In the genomic region with DNA sequence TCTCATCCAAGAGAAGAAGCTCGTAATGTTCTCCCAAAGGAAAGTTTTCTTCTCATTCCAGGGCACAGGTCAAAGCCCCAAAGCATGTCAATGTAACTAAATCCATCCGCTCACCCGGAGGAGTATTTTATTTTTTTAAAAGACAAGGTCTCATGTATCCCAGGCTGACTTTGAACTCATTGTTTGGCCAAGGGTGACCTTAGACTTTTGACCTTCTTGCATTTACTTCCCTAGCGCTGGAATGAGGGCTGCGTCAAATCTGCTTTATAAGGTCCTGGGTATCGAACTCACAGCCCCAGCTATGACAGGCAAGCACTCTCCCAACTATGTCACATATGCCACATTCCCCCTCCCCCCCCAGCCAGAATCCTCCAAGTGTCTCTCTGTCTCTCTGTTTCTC, we compare ENCODE assay signal across 19 mouse cellular contexts.
"Had no signal": no experiment of that assay in that cellular context is flagged by ENCODE, and none has a peak within 500 bp of the region (broad histone marks: within the 10 kb centered on the region; RNA-seq: fewer than 3 reads in every experiment).

No protein-coding gene starts in this region.

- H3K27me3 ChIP-seq: liver, embryonic 12.5 days; lung, embryonic 15.5 days; midbrain, embryonic 13.5 days; stomach, embryonic 15.5 days had no signal

- H3K27ac ChIP-seq: layer of hippocampus, adult 2 months; liver, embryonic 12.5 days; liver, embryonic 15.5 days; lung, embryonic 15.5 days; midbrain, embryonic 10.5 days; midbrain, embryonic 13.5 days; stomach, embryonic 15.5 days had no signal

- H3K9ac ChIP-seq: liver, embryonic 12.5 days; liver, embryonic 15.5 days; lung, embryonic 15.5 days; midbrain, embryonic 13.5 days; stomach, embryonic 15.5 days had no signal

- H3K36me3 ChIP-seq: liver, embryonic 12.5 days; liver, embryonic 15.5 days; lung, embryonic 15.5 days; midbrain, embryonic 10.5 days; midbrain, embryonic 13.5 days; stomach, embryonic 15.5 days had no signal

- H3K4me1 ChIP-seq: liver, embryonic 12.5 days; liver, embryonic 15.5 days; lung, embryonic 15.5 days; megakaryocyte, embryonic 14.5 days had no signal

- ATAC-seq: intestine, embryonic 16.5 days; liver, embryonic 12.5 days; midbrain, embryonic 13.5 days; midbrain, embryonic 16.5 days had no signal

- H3K4me3 ChIP-seq: layer of hippocampus, adult 2 months; liver, embryonic 12.5 days; liver, embryonic 15.5 days; lung, embryonic 15.5 days; megakaryocyte, embryonic 14.5 days; midbrain, embryonic 10.5 days; midbrain, embryonic 13.5 days; myocyte; stomach, embryonic 15.5 days had no signal

- DNase-seq: kidney, adult 18-20 months; kidney, postnatal 14 days; layer of hippocampus, adult 9-11 months; lung, adult 18-20 months; lung, postnatal 10 days; lung, postnatal 36 days; right cerebral cortex, postnatal 4 days; thymus, postnatal 25 days had no signal

- H3K9me3 ChIP-seq: liver, embryonic 12.5 days; liver, embryonic 15.5 days; lung, embryonic 15.5 days; megakaryocyte, embryonic 14.5 days; midbrain, embryonic 10.5 days; midbrain, embryonic 13.5 days; stomach, embryonic 15.5 days had no signal

- H3K4me2 ChIP-seq: liver, embryonic 12.5 days; liver, embryonic 15.5 days; lung, embryonic 15.5 days; midbrain, embryonic 13.5 days; stomach, embryonic 15.5 days had no signal
